Mouse (Mus musculus) forebrain, postnatal 0 days (tissue): ENCODE data around the gene Rpl12. TPM values are rescaled to one million over a fixed set of nuclear protein-coding genes. Genes with fewer than 3 reads are reported as not detected.
A peak's percentile ranks its signal among the peaks of the same experiment; 100 is the strongest.

ENCODE experiments used
- ATAC-seq: fragments of 200-750 bp; cut with Nextera tagmentation; 2 replicates; pipeline ENCODE4 v1.8.0; 2017; ENCODE audit warnings: mild to moderate bottlenecking, moderate library complexity
- DNase-seq: peaks from one replicate; pipeline ENCODE4 v3.0.0-alpha.2; 2015
- H3K27ac ChIP-seq: fragments of 300-500 bp; sonication (generic); 2 replicates; pipeline ENCODE4 v1.5.1; 2014; ENCODE audit warnings: low read depth, mild to moderate bottlenecking, antibody characterized with exemption, low read length, moderate library complexity, mixed read lengths
- H3K27me3 ChIP-seq: fragments of 300-500 bp; sonication (generic); 2 replicates; pipeline ENCODE4 v1.6.1; 2014; ENCODE audit warnings: mild to moderate bottlenecking, low read length, mixed read lengths; ENCODE audit not compliant: insufficient read depth
- H3K36me3 ChIP-seq: fragments of 300-500 bp; sonication (generic); 2 replicates; pipeline ENCODE4 v1.6.1; 2014; ENCODE audit warnings: mild to moderate bottlenecking, moderate library complexity; ENCODE audit not compliant: insufficient read depth
- H3K4me1 ChIP-seq: fragments of 300-500 bp; sonication (generic); 2 replicates; pipeline ENCODE4 v1.6.1; 2014; ENCODE audit warnings: antibody characterized with exemption; ENCODE audit not compliant: insufficient read depth
- H3K4me2 ChIP-seq: fragments of 300-500 bp; sonication (generic); 2 replicates; pipeline ENCODE4 v1.6.1; 2014; ENCODE audit warnings: low read depth, mild to moderate bottlenecking, moderate library complexity
- H3K4me3 ChIP-seq: fragments of 300-500 bp; sonication (generic); 2 replicates; pipeline ENCODE4 v1.5.1; 2014; ENCODE audit warnings: low read depth, low read length, mixed read lengths
- H3K9ac ChIP-seq: fragments of 300-500 bp; sonication (generic); 2 replicates; pipeline ENCODE4 v1.6.1; 2014; ENCODE audit warnings: mild to moderate bottlenecking
- H3K9me3 ChIP-seq: fragments of 300-500 bp; sonication (generic); 2 replicates; pipeline ENCODE4 v1.6.1; 2016; ENCODE audit warnings: low read length
- CTCF ChIP-seq: sonication (generic); IDR thresholded peaks from 2 replicates; pipeline ENCODE4 v1.5.1; 2016; ENCODE audit warnings: antibody characterized with exemption, control low read depth, low read depth
- WGBS: fragments of 180-500 bp; shearing (Covaris S2); extraction: QIAGEN DNeasy Blood & Tissue Kit; methylation state at CpG from one replicate; pipeline ENCODE4 v1.1.7; 2014; 5-methylcytosine and 5-hydroxymethylcytosine counted together
- polyA plus RNA-seq: library from polyadenylated mRNA; unstranded; fragments of >200 nt; fragmentation: Nextera tagmentation; extraction: Ambion mirVana; gene quantifications from 2 replicates; pipeline ENCODE4 v1.2.1, GENCODE M21; 2015
- total RNA-seq: library from RNA; depleted of rRNA; stranded (reverse); fragments of >200 nt; gene quantifications from 2 replicates; pipeline ENCODE4 v1.2.3, GENCODE M21; 2014

Rpl12 gene
- total and polyA plus RNA-seq, 2 experiments from 2014 or later = 102 to 266 TPM

GRCm38 (mm10) chr2:32982700-32983099, 21.3 kb downstream of the Rpl12 start:
- Histone ChIP-seq H3K9me3 (no peaks in the 10 kb centered on the region), H3K4me1 (peaks cover 8% of the 10 kb centered on the region), H3K9ac (no peak overlapping the region), H3K4me2 (peak overlapping the region; percentile 96), H3K27ac (no peak overlapping the region), H3K4me3 (peak overlapping the region; percentile 79), H3K27me3 (no peaks in the 10 kb centered on the region), H3K36me3 (peaks cover 4% of the 10 kb centered on the region; the same call in 1 of the 2 replicates)
- 4% methylated on average over 4 of the region's 4 CpGs for WGBS
- no peak for TF ChIP-seq CTCF
- DNase-seq (no peak), ATAC-seq (no peak)

GRCm38 (mm10) chr2:32983617-32984016, 22.3 kb downstream of the Rpl12 start:
- DNase-seq (no peak), ATAC-seq (no peak)
- Histone ChIP-seq H3K27me3 (no peaks in the 10 kb centered on the region), H3K9me3 (no peaks in the 10 kb centered on the region), H3K27ac (no peak overlapping the region), H3K4me2 (no peak overlapping the region), H3K4me1 (peaks cover 8% of the 10 kb centered on the region), H3K4me3 (no peak overlapping the region), H3K9ac (no peak overlapping the region), H3K36me3 (peaks cover 4% of the 10 kb centered on the region; the same call in 1 of the 2 replicates)
- no peak for TF ChIP-seq CTCF
- WGBS = 61% methylated on average over 6 of the region's 6 CpGs

GRCm38 (mm10) chr2:32985844-32986243, 24.5 kb downstream of the Rpl12 start:
- no peak for TF ChIP-seq CTCF
- Histone ChIP-seq H3K4me1 (peaks cover 2% of the 10 kb centered on the region), H3K4me3 (no peak overlapping the region), H3K4me2 (no peak overlapping the region), H3K27ac (no peak overlapping the region), H3K9ac (no peak overlapping the region), H3K9me3 (no peaks in the 10 kb centered on the region), H3K36me3 (peaks cover 10% of the 10 kb centered on the region; the same call in 1 of the 2 replicates), H3K27me3 (no peaks in the 10 kb centered on the region)
- ATAC-seq = no peak
- WGBS = 68% methylated on average over 8 of the region's 8 CpGs
- DNase-seq = no peak

- TF ChIP-seq CTCF = no peak
- Histone ChIP-seq H3K4me1 (no peaks in the 10 kb centered on the region), H3K36me3 (peaks cover 20% of the 10 kb centered on the region; the same call in 1 of the 2 replicates), H3K9ac (no peak overlapping the region), H3K27me3 (no peaks in the 10 kb centered on the region), H3K4me3 (no peak overlapping the region), H3K4me2 (no peak overlapping the region), H3K9me3 (no peaks in the 10 kb centered on the region), H3K27ac (no peak overlapping the region)
- 63% methylated on average over 3 of the region's 3 CpGs for WGBS
- DNase-seq = no peak
- ATAC-seq = no peak
These were observed 28.0 kb downstream of the Rpl12 start for GRCm38 (mm10) chr2:32989376-32989775.

GRCm38 (mm10) chr2:32990167-32990832, 28.9 kb downstream of the Rpl12 start:
- Histone ChIP-seq H3K27me3 (no peaks in the 10 kb centered on the region), H3K9me3 (no peaks in the 10 kb centered on the region), H3K4me1 (no peaks in the 10 kb centered on the region), H3K27ac (no peak overlapping the region), H3K9ac (no peak overlapping the region), H3K36me3 (peaks cover 26% of the 10 kb centered on the region; the same call in 1 of the 2 replicates), H3K4me3 (no peak overlapping the region), H3K4me2 (no peak overlapping the region)
- WGBS = 64% methylated on average over 13 of the region's 13 CpGs
- peak; percentile 66 for TF ChIP-seq CTCF
- ATAC-seq = no peak
- DNase-seq = no peak

- H3K4me1 ChIP-seq = no peaks in the 10 kb centered on the region
- no peak overlapping the region for H3K4me3 ChIP-seq
- no peak overlapping the region for H3K27ac ChIP-seq
- H3K4me2 ChIP-seq = no peak overlapping the region
- no peak for ATAC-seq
- H3K27me3 ChIP-seq = no peaks in the 10 kb centered on the region
- no peak for DNase-seq
- no peak overlapping the region for H3K9ac ChIP-seq
- no peak for TF ChIP-seq CTCF
- 75% methylated on average over 6 of the region's 6 CpGs for WGBS
- H3K36me3 ChIP-seq = peaks cover 25% of the 10 kb centered on the region
- no peaks in the 10 kb centered on the region for H3K9me3 ChIP-seq
These were observed 30.8 kb downstream of the Rpl12 start for GRCm38 (mm10) chr2:32992130-32992529.

- no peak overlapping the region for H3K4me2 ChIP-seq
- no peak overlapping the region for H3K4me3 ChIP-seq
- H3K27me3 ChIP-seq = no peaks in the 10 kb centered on the region
- no peak for TF ChIP-seq CTCF
- ATAC-seq (no peak), DNase-seq (no peak)
- no peak overlapping the region for H3K27ac ChIP-seq
- WGBS = 37% methylated on average over 6 of the region's 6 CpGs
- H3K4me1 ChIP-seq = no peaks in the 10 kb centered on the region
- peaks cover 18% of the 10 kb centered on the region for H3K36me3 ChIP-seq
- no peak overlapping the region for H3K9ac ChIP-seq
- H3K9me3 ChIP-seq = no peaks in the 10 kb centered on the region
These were observed 35.7 kb downstream of the Rpl12 start for GRCm38 (mm10) chr2:32997081-32997480.
